Mouse (Mus musculus) liver, embryonic 14.5 days (tissue): ENCODE data around the gene Ppm1f. TPM values are rescaled to one million over a fixed set of nuclear protein-coding genes. Genes with fewer than 3 reads are reported as not detected.
A peak's percentile ranks its signal among the peaks of the same experiment; 100 is the strongest.

Experiments
- ATAC-seq: fragments of 200-750 bp; cut with Nextera tagmentation; 2 replicates; pipeline ENCODE4 v1.8.0; 2017; ENCODE audit warnings: moderate number of reproducible peaks, mild to moderate bottlenecking, moderate library complexity; ENCODE audit not compliant: insufficient read depth
- DNase-seq, 3 experiments: peaks; one replicate each; pipeline ENCODE4 v3.0.0-alpha.2; 2012 to 2013; ENCODE audit warnings: low read depth in 3 of 3, low spot score in 3 of 3
- H3K27ac ChIP-seq: fragments of 300-500 bp; sonication (generic); 2 replicates; pipeline ENCODE4 v1.5.1; 2014; ENCODE audit warnings: moderate library complexity, mild to moderate bottlenecking, control low read depth, inconsistent platforms
- H3K27me3 ChIP-seq: fragments of 300-500 bp; sonication (generic); 2 replicates; pipeline ENCODE4 v1.6.1; 2014; ENCODE audit warnings: mild to moderate bottlenecking, low read length, moderate library complexity; ENCODE audit not compliant: control insufficient read depth, insufficient read depth
- H3K36me3 ChIP-seq: fragments of 300-500 bp; sonication (generic); replicated peaks from 2 replicates; pipeline ENCODE4 v1.6.1; 2014; ENCODE audit warnings: low read depth; ENCODE audit not compliant: control insufficient read depth, insufficient read depth
- H3K4me1 ChIP-seq, 2 experiments: fragments of 200-500 bp in 1 of 2; fragments of 300-500 bp in 1 of 2; sonication (generic) in 1 of 2; replicated peaks; 2 replicates each; pipeline ENCODE4 v1.6.1; 2012 to 2014; ENCODE audit warnings: antibody characterized with exemption in 1 of 2, inconsistent platforms in 1 of 2, low read length in 1 of 2; ENCODE audit not compliant: control insufficient read depth in 2 of 2, insufficient read depth in 2 of 2
- H3K4me2 ChIP-seq: fragments of 300-500 bp; sonication (generic); 2 replicates; pipeline ENCODE4 v1.6.1; 2014; ENCODE audit warnings: low read depth, mild to moderate bottlenecking, control low read depth, moderate library complexity
- H3K4me3 ChIP-seq, 2 experiments: fragments of 200-500 bp in 1 of 2; fragments of 300-500 bp in 1 of 2; sonication (generic) in 1 of 2; 2 replicates each; pipeline ENCODE4 v1.5.1; 2012 to 2014; ENCODE audit warnings: low read depth in 2 of 2, low read length in 2 of 2, mild to moderate bottlenecking in 2 of 2, control low read depth in 1 of 2, inconsistent platforms in 1 of 2, moderate library complexity in 1 of 2; ENCODE audit not compliant: insufficient read depth in 1 of 2
- H3K9ac ChIP-seq: fragments of 300-500 bp; sonication (generic); replicated peaks from 2 replicates; pipeline ENCODE4 v1.6.1; 2014; ENCODE audit warnings: mild to moderate bottlenecking, control low read depth, moderate library complexity
- H3K9me3 ChIP-seq: fragments of 300-500 bp; sonication (generic); 2 replicates; pipeline ENCODE4 v1.6.1; 2016; ENCODE audit warnings: low read length, mixed read lengths; ENCODE audit not compliant: control insufficient read depth
- CTCF ChIP-seq: IDR thresholded peaks from 2 replicates; pipeline ENCODE4 v1.5.1; 2016; ENCODE audit warnings: antibody characterized with exemption, low read depth, control low read depth
- EP300 ChIP-seq: IDR thresholded peaks from 2 replicates; pipeline ENCODE4 v1.6.1; 2016; ENCODE audit warnings: antibody characterized with exemption, low read depth
- WGBS: fragments of 180-500 bp; shearing (Covaris S2); extraction: QIAGEN DNeasy Blood & Tissue Kit; methylation state at CpG from one replicate; pipeline ENCODE4 v1.1.7; 2014; ENCODE audit not compliant: insufficient replicate concordance; 5-methylcytosine and 5-hydroxymethylcytosine counted together
- polyA plus RNA-seq, 2 experiments: library from polyadenylated mRNA; depleted of rRNA in 1 of 2; stranded (reverse) in 1 of 2; unstranded in 1 of 2; fragments of >200 nt; fragmentation: Nextera tagmentation in 1 of 2; extraction: Ambion mirVana in 1 of 2; gene quantifications; 2 replicates each; pipeline versions ENCODE4 v1.2.1 to v1.2.3; 2012 to 2014

The Ppm1f gene
- polyA plus RNA-seq, 2 experiments: 3.8 to 5.3 TPM

DNA sequence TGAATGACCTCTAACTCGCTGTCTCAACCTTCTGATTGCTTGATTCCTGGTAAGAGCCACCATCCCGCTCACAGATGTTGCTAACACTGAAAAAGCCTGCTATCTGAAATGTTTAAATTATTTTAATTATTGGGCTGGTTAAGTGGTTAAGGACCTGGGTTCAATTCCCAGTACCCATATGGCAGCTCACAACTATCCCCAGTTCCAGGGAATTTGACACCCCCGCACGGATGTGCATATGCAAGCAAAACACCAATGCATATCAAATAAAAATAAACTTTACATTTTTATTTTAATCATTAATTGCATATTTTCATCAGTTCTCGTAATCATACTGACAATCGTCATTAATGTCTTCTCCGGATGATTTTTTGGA is 26.0 kb upstream of the Ppm1f start:
- Histone ChIP-seq H3K9ac (peak overlapping the region; percentile 95), H3K4me1 (peaks cover 0 to 5% of the 10 kb centered on the region in 2 experiments; a peak in 2 of 4 replicates), H3K4me3 (peak overlapping the region; percentile 69 to 97), H3K27ac (no peak overlapping the region), H3K4me2 (peak overlapping the region; percentile 67), H3K27me3 (no peaks in the 10 kb centered on the region), H3K9me3 (no peaks in the 10 kb centered on the region), H3K36me3 (no peaks in the 10 kb centered on the region)
- ATAC-seq (no peak), DNase-seq (no peak)
- no peak for TF ChIP-seq EP300
- no peak for TF ChIP-seq CTCF
- WGBS: 32% methylated on average over 7 of the region's 7 CpGs

GRCm38 (mm10) chr16:16870617-16871331 is 25.5 kb upstream of the Ppm1f start, which contains the start of the genes Top3b and Vpreb1:
Gene Top3b (plus strand): TSS chr16:16870736.
Gene Vpreb1 (minus strand): TSS chr16:16870843.
- Histone ChIP-seq H3K9ac (peak within 1 kb of the TSS; percentile 95), H3K4me2 (peak within 1 kb of the TSS; percentile 67), H3K4me1 (peaks cover 0 to 5% of the 10 kb centered on the region in 2 experiments; a peak in 2 of 4 replicates), H3K9me3 (no peaks in the 10 kb centered on the region), H3K27me3 (no peaks in the 10 kb centered on the region), H3K27ac (peak within 1 kb of the TSS; percentile 85), H3K4me3 (peak within 1 kb of the TSS; percentile 69 to 97), H3K36me3 (peaks cover 1% of the 10 kb centered on the region)
- TF ChIP-seq EP300: no peak
- peak; percentile 51 for TF ChIP-seq CTCF
- ATAC-seq (peak; percentile 94), DNase-seq (peak; percentile 85 to 89 (median 86))
- under 1% methylated on average over 48 of the region's 49 CpGs for WGBS

DNA sequence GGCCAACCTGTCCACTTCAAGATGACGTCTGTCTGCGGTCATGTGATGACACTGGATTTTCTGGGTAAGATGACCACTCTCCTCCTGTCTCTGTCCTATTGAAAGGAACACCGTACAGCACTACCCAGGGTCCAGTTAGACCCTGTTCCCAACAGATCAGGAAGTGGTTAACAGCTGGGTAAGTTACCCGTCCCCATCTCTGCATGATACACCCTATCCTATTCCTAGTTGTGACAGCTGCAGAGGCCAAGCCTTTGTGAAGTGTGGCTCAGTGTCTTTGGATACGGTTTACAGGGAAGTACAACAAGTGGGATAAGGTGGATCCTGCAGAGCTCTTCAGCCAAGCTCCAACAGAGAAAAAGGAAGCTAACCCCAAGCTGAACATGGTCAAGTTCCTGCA is 17.2 kb upstream of the Ppm1f start:
- ATAC-seq (no peak), DNase-seq (no peak)
- H3K27me3 ChIP-seq: no peaks in the 10 kb centered on the region
- no peak overlapping the region for H3K9ac ChIP-seq
- H3K9me3 ChIP-seq: no peaks in the 10 kb centered on the region
- H3K4me2 ChIP-seq: no peak overlapping the region
- no peak overlapping the region for H3K27ac ChIP-seq
- H3K36me3 ChIP-seq: peaks cover 51% of the 10 kb centered on the region
- TF ChIP-seq CTCF: no peak
- TF ChIP-seq EP300: no peak
- no peaks in the 10 kb centered on the region for H3K4me1 ChIP-seq
- H3K4me3 ChIP-seq: no peak overlapping the region
- 68% methylated on average over 5 of the region's 5 CpGs for WGBS

GRCm38 (mm10) chr16:16888341-16888740 is 7.9 kb upstream of the Ppm1f start:
- H3K4me3 ChIP-seq: no peak overlapping the region
- no peak overlapping the region for H3K27ac ChIP-seq
- H3K9ac ChIP-seq: no peak overlapping the region
- ATAC-seq: no peak
- WGBS: 89% methylated on average over 1 of the region's 1 CpGs
- no peak for TF ChIP-seq EP300
- TF ChIP-seq CTCF: no peak
- no peaks in the 10 kb centered on the region for H3K4me1 ChIP-seq
- no peak overlapping the region for H3K4me2 ChIP-seq
- H3K9me3 ChIP-seq: no peaks in the 10 kb centered on the region
- no peaks in the 10 kb centered on the region for H3K27me3 ChIP-seq
- peaks cover 53% of the 10 kb centered on the region for H3K36me3 ChIP-seq
- no peak for DNase-seq

DNA sequence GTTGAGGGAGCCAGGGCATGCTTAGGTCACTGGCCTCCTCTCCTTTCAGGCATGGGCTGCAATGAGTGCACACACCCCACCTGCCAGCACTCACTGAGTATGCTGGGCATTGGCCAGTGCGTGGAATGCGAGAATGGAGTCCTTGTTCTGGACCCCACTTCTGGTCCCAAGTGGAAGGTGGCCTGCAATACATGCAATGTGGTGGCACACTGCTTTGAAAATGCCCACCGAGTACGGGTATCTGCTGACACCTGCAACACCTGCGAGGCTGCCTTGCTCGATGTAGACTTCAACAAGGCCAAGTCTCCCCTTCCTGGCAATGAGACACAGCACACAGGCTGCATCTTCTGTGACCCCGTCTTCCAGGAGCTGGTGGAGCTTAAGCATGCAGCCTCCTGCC is 3.9 kb upstream of the Ppm1f start:
- H3K27me3 ChIP-seq: no peaks in the 10 kb centered on the region
- H3K4me1 ChIP-seq: peaks cover 6 to 7% of the 10 kb centered on the region in 2 experiments
- peaks cover 29% of the 10 kb centered on the region for H3K36me3 ChIP-seq
- no peak overlapping the region for H3K9ac ChIP-seq
- no peaks in the 10 kb centered on the region for H3K9me3 ChIP-seq
- H3K4me2 ChIP-seq: no peak overlapping the region
- H3K27ac ChIP-seq: no peak overlapping the region
- no peak for DNase-seq
- WGBS: 86% methylated on average over 7 of the region's 7 CpGs
- ATAC-seq: no peak
- TF ChIP-seq EP300 (no peak), CTCF (no peak)
- H3K4me3 ChIP-seq: no peak overlapping the region
